8 mouse cellular contexts compared by ENCODE assay signal in the genomic region with DNA sequence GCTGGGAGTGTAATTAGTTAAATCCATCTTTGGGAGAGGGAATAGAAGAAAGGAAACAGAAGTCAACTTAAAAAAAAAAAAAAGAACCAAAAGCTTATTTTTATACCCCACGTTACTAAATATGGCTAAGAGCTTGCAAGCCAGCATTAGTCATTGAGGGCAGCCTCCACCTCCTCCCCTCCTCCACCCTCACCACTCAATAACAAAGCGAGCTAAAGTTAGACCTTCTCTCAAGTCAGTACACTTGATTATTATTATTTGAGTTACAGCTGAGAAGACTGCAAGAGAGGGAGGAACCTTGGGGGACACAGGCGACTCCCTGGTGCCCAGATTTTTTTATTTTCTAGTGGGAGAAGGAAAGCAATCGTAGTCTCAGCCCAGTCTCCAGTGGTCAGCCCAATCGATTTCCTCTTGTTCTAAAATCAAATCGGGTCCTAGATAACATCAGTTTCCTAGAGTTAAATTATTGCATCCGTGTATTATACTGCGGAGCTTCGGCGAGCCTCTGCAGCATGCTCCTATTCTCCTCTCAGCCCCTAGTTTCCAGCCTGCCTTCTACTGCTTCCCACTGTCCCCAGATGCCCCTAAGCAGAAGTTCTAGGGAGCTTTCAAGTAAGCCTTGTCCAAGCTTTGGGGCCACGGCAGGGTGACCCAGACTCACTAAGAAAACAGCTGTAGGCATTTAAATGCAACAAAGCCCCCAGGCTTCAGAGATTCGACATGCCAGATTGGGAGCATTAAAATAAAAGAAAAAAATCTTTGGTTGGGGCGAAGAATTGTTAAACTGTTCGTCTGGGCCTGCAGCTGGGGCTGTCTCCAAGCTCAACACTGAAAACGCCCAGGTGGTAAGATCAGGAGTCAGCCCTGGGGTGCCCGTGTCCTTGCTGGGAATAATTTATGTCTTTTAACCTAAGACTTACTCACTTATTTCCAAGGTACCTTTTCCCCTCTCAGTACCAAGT.
DNase-seq lines count a peak whose midpoint lies in the region; ATAC-seq and TF ChIP-seq lines count a peak whose summit lies in the region.

No protein-coding gene starts in this region.

- DNase-seq in liver, postnatal 0 days = no peak
- peak; percentile 52 to 68 for DNase-seq in kidney, postnatal 36 days
- no peak for DNase-seq in left cerebral cortex, adult 11 months (ENCODE audit: low spot score)
- DNase-seq in spleen, adult 12 weeks (ENCODE audit: low spot score) = no peak
- DNase-seq in cerebellum, adult 18-20 months = no peak

- no peaks in the 10 kb centered on the region for H3K4me1 ChIP-seq in liver, embryonic 16.5 days (ENCODE audit: control insufficient read depth, low read depth, low read length)
- H3K4me1 ChIP-seq in liver, postnatal 0 days (ENCODE audit: insufficient read depth) = no peaks in the 10 kb centered on the region
- peaks cover 18% of the 10 kb centered on the region for H3K4me1 ChIP-seq in embryonic facial prominence, embryonic 15.5 days
- H3K4me1 ChIP-seq in neural tube, embryonic 14.5 days (ENCODE audit: control insufficient read depth, insufficient read depth, low read length) = peaks cover 6% of the 10 kb centered on the region; the same call in 1 of the 2 replicates

- ATAC-seq in liver, embryonic 16.5 days (ENCODE audit: low read depth) = peak; percentile 19; the same call in 1 of the 2 replicates
- no peak for ATAC-seq in liver, postnatal 0 days
- no peak; the same call in 1 of the 2 replicates for ATAC-seq in embryonic facial prominence, embryonic 15.5 days (ENCODE audit: insufficient number of reproducible peaks, low FRiP score, low TSS enrichment, low read depth)
- peak; percentile 14; the same call in 1 of the 2 replicates for ATAC-seq in neural tube, embryonic 14.5 days (ENCODE audit: low read depth)

- H3K36me3 ChIP-seq in liver, embryonic 16.5 days (ENCODE audit: control insufficient read depth, insufficient read depth) = no peaks in the 10 kb centered on the region
- H3K36me3 ChIP-seq in liver, postnatal 0 days (replicated peaks; ENCODE audit: insufficient read depth, low read length) = no peaks in the 10 kb centered on the region
- no peaks in the 10 kb centered on the region for H3K36me3 ChIP-seq in embryonic facial prominence, embryonic 15.5 days
- no peaks in the 10 kb centered on the region for H3K36me3 ChIP-seq in neural tube, embryonic 14.5 days (ENCODE audit: control insufficient read depth, insufficient read depth, low read length)

- H3K9ac ChIP-seq in liver, embryonic 16.5 days (ENCODE audit: low read depth, low read length) = no peak overlapping the region
- H3K9ac ChIP-seq in liver, postnatal 0 days (replicated peaks) = no peak overlapping the region
- no peak overlapping the region for H3K9ac ChIP-seq in embryonic facial prominence, embryonic 15.5 days
- H3K9ac ChIP-seq in neural tube, embryonic 14.5 days (replicated peaks; ENCODE audit: low read depth, low read length) = no peak overlapping the region

- no peaks in the 10 kb centered on the region for H3K27me3 ChIP-seq in liver, embryonic 16.5 days (ENCODE audit: control insufficient read depth, insufficient read depth, low read depth, low read length)
- H3K27me3 ChIP-seq in liver, postnatal 0 days (ENCODE audit: insufficient read depth, low read length) = no peaks in the 10 kb centered on the region
- H3K27me3 ChIP-seq in embryonic facial prominence, embryonic 15.5 days = no peaks in the 10 kb centered on the region
- no peaks in the 10 kb centered on the region for H3K27me3 ChIP-seq in neural tube, embryonic 14.5 days (ENCODE audit: control insufficient read depth, insufficient read depth, low read length)

- no peak overlapping the region for H3K4me3 ChIP-seq in liver, embryonic 16.5 days (ENCODE audit: low read depth, low read length)
- H3K4me3 ChIP-seq in liver, postnatal 0 days (ENCODE audit: low read depth, low read length) = no peak overlapping the region
- H3K4me3 ChIP-seq in embryonic facial prominence, embryonic 15.5 days (replicated peaks) = no peak overlapping the region
- no peak overlapping the region for H3K4me3 ChIP-seq in neural tube, embryonic 14.5 days (ENCODE audit: low read depth, low read length)

- no peak for TF ChIP-seq CTCF in liver, postnatal 0 days (IDR thresholded peaks at IDR 0.05; ENCODE audit: low read depth)

- 44% methylated on average over 16 of the region's 16 CpGs for WGBS in liver, embryonic 16.5 days (ENCODE audit: insufficient replicate concordance)
- WGBS in liver, postnatal 0 days (ENCODE audit: insufficient replicate concordance) = 57% methylated on average over 16 of the region's 16 CpGs
- WGBS in embryonic facial prominence, embryonic 15.5 days = 15% methylated on average over 16 of the region's 16 CpGs
- 42% methylated on average over 16 of the region's 16 CpGs for WGBS in neural tube, embryonic 14.5 days

- H3K9me3 ChIP-seq in liver, embryonic 16.5 days (replicated peaks; ENCODE audit: control insufficient read depth, low read length) = no peaks in the 10 kb centered on the region
- no peaks in the 10 kb centered on the region for H3K9me3 ChIP-seq in liver, postnatal 0 days (ENCODE audit: low read length)
- no peaks in the 10 kb centered on the region for H3K9me3 ChIP-seq in embryonic facial prominence, embryonic 15.5 days (replicated peaks)
- H3K9me3 ChIP-seq in neural tube, embryonic 14.5 days (ENCODE audit: control insufficient read depth, low read length) = no peaks in the 10 kb centered on the region

- no peak overlapping the region for H3K4me2 ChIP-seq in liver, embryonic 16.5 days (ENCODE audit: low read depth, low read length)
- no peak overlapping the region for H3K4me2 ChIP-seq in liver, postnatal 0 days (ENCODE audit: low read depth, low read length)
- H3K4me2 ChIP-seq in embryonic facial prominence, embryonic 15.5 days (replicated peaks) = peak overlapping the region; percentile 34
- no peak overlapping the region for H3K4me2 ChIP-seq in neural tube, embryonic 14.5 days (ENCODE audit: low read depth, low read length)

- TF ChIP-seq EP300 in liver, postnatal 0 days (IDR thresholded peaks at IDR 0.05; ENCODE audit: low read depth) = no peak

- H3K27ac ChIP-seq in liver, embryonic 16.5 days (ENCODE audit: low read length) = no peak overlapping the region
- no peak overlapping the region for H3K27ac ChIP-seq in liver, postnatal 0 days (ENCODE audit: low read depth)
- 0 out of 2 replicates have a peak overlapping the region, but pooled peaks have one; percentile 22 for H3K27ac ChIP-seq in embryonic facial prominence, embryonic 15.5 days (replicated peaks)
- no peak overlapping the region for H3K27ac ChIP-seq in neural tube, embryonic 14.5 days (ENCODE audit: low read depth, low read length)

Comparison
In these comparisons a context has a peak if more than half of its experiments do, and no peak if none do; other contexts are left out.
1. ATAC-seq: peak in liver, embryonic 16.5 days (single experiment) and neural tube, embryonic 14.5 days (single experiment); none in liver, postnatal 0 days (single experiment) and embryonic facial prominence, embryonic 15.5 days (single experiment).
2. DNase-seq: peak in kidney, postnatal 36 days (2 of 2); none in liver, postnatal 0 days (single experiment), left cerebral cortex, adult 11 months (single experiment), spleen, adult 12 weeks (single experiment) and cerebellum, adult 18-20 months (0 of 2).